Comparison of ENCODE assay signal across 10 mouse cellular contexts in the genomic region with DNA sequence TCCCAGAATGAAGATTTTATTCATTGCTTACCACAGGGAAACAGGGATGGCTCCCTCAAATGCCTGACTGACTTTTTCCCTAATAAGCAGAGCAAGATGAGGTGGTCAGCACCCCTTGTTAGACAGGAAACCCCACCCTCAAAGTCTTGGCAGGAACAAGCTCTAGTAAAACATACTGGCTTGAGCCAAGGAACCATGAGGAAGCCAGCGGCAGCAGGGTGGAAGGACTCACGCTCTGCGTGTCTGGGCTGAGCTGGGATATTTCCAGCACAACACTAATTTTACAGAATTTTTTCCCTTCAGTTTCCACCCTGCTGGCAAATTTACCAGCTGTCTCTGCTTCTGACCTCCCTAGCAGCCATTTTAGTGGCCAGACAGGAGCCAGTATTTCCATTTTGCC. TPM values are rescaled to one million over a fixed set of nuclear protein-coding genes. Genes with fewer than 3 reads are reported as not detected.
DNase-seq lines count a peak whose midpoint lies in the region; ATAC-seq lines count a peak whose summit lies in the region.
"Had no signal": no experiment of that assay in that cellular context is flagged by ENCODE, and none has a peak within 500 bp of the region (broad histone marks: within the 10 kb centered on the region; RNA-seq: fewer than 3 reads in every experiment).

No protein-coding gene starts in this region.

- no peaks in the 10 kb centered on the region for H3K9me3 ChIP-seq in intestine, embryonic 15.5 days
- H3K9me3 ChIP-seq in neural tube, embryonic 15.5 days (replicated peaks) = no peaks in the 10 kb centered on the region
- H3K9me3 ChIP-seq: G1E had no signal

- intact Hi-C loops in gastrocnemius, postnatal 14 days (cut with DNase I; ENCODE audit: low total_unique reads) = no loop called here

- no peak overlapping the region for H3K9ac ChIP-seq in intestine, embryonic 15.5 days
- 0 out of 2 replicates have a peak overlapping the region, but pooled peaks have one; percentile 5 for H3K9ac ChIP-seq in neural tube, embryonic 15.5 days (replicated peaks)

- H3K4me2 ChIP-seq in intestine, embryonic 15.5 days (replicated peaks) = no peak overlapping the region
- no peak overlapping the region for H3K4me2 ChIP-seq in neural tube, embryonic 15.5 days

- ATAC-seq in intestine, embryonic 15.5 days = no peak
- no peak for ATAC-seq in neural tube, embryonic 15.5 days (ENCODE audit: low FRiP score)

- 61% methylated on average over 3 of the region's 3 CpGs for WGBS in intestine, embryonic 15.5 days
- 63% methylated on average over 3 of the region's 3 CpGs for WGBS in neural tube, embryonic 15.5 days

- H3K4me3 ChIP-seq in intestine, embryonic 15.5 days (replicated peaks) = no peak overlapping the region
- H3K4me3 ChIP-seq in neural tube, embryonic 15.5 days (replicated peaks) = no peak overlapping the region
- H3K4me3 ChIP-seq: myocyte had no signal

- peak; percentile 62 for DNase-seq in kidney, postnatal 10 days
- no peak for DNase-seq in kidney, adult 8-10 months
- peak; percentile 56 for DNase-seq in gastrocnemius, postnatal 14 days
- no peak for DNase-seq in c-Kit-positive CD71-positive TER-119-positive erythroid progenitor cells, embryonic 14.5 days (ENCODE audit: low spot score)
- DNase-seq in layer of hippocampus, postnatal 14 days (ENCODE audit: low spot score in 2 of 2) = no peak
- DNase-seq in urinary bladder, adult 2 months (ENCODE audit: low spot score) = no peak

- peaks cover 25% of the 10 kb centered on the region for H3K36me3 ChIP-seq in intestine, embryonic 15.5 days
- peaks cover 33% of the 10 kb centered on the region for H3K36me3 ChIP-seq in neural tube, embryonic 15.5 days

- H3K4me1 ChIP-seq in intestine, embryonic 15.5 days (replicated peaks) = peaks cover 50% of the 10 kb centered on the region
- H3K4me1 ChIP-seq in neural tube, embryonic 15.5 days = peaks cover 86% of the 10 kb centered on the region

- peak overlapping the region; percentile 38; the same call in 1 of the 2 replicates for H3K27ac ChIP-seq in intestine, embryonic 15.5 days
- peak overlapping the region; percentile 84 for H3K27ac ChIP-seq in neural tube, embryonic 15.5 days (replicated peaks)

- H3K27me3 ChIP-seq in intestine, embryonic 15.5 days (replicated peaks) = no peaks in the 10 kb centered on the region
- no peaks in the 10 kb centered on the region for H3K27me3 ChIP-seq in neural tube, embryonic 15.5 days (replicated peaks)

RNA-seq across cellular contexts. Expression of a gene that starts 7.4 kb away (rescaled TPM):
- 10 to 100 TPM; 22.7 to 27.3 TPM for total RNA-seq in gastrocnemius, postnatal 14 days (2021)
- polyA plus RNA-seq in intestine, embryonic 15.5 days (2015; fragmentation: Nextera tagmentation; extraction: Ambion mirVana) = 14.5 and 15.8 TPM in 2 replicates
- 43.0 and 46.0 TPM in 2 replicates for polyA plus RNA-seq in neural tube, embryonic 15.5 days (2015; fragmentation: Nextera tagmentation; extraction: Ambion mirVana)
- total RNA-seq in layer of hippocampus, postnatal 14 days (2021) = 100 to 1,000 TPM in 1 of 2 experiments, 10 to 100 TPM in 1; 89.0 to 110 TPM
- polyA plus RNA-seq in urinary bladder, adult 2 months (2012; rRNA removed) = 36.2 and 36.7 TPM in 2 replicates

RNA-seq across cellular contexts. Expression of a gene that starts 25.4 kb away (rescaled TPM):
- 10 to 100 TPM; 13.6 to 24.3 TPM for total RNA-seq in gastrocnemius, postnatal 14 days (2021)
- 19.4 and 21.3 TPM in 2 replicates for polyA plus RNA-seq in intestine, embryonic 15.5 days (2015; fragmentation: Nextera tagmentation; extraction: Ambion mirVana)
- 134 and 169 TPM in 2 replicates for polyA plus RNA-seq in neural tube, embryonic 15.5 days (2015; fragmentation: Nextera tagmentation; extraction: Ambion mirVana)
- 100 to 1,000 TPM; 386 to 394 TPM for total RNA-seq in layer of hippocampus, postnatal 14 days (2021)
- polyA plus RNA-seq in urinary bladder, adult 2 months (2012; rRNA removed) = 15.8 and 22.8 TPM in 2 replicates

RNA-seq across cellular contexts. Expression of a gene that starts 33.9 kb away (rescaled TPM):
- 1 to 10 TPM; 4.4 to 6.4 TPM for total RNA-seq in gastrocnemius, postnatal 14 days (2021)
- 37.3 and 44.5 TPM in 2 replicates for polyA plus RNA-seq in intestine, embryonic 15.5 days (2015; fragmentation: Nextera tagmentation; extraction: Ambion mirVana)
- 16.6 and 22.1 TPM in 2 replicates for polyA plus RNA-seq in neural tube, embryonic 15.5 days (2015; fragmentation: Nextera tagmentation; extraction: Ambion mirVana)
- 10 to 100 TPM; 16.7 to 18.8 TPM for total RNA-seq in layer of hippocampus, postnatal 14 days (2021)
- 15.8 and 16.8 TPM in 2 replicates for polyA plus RNA-seq in urinary bladder, adult 2 months (2012; rRNA removed)

RNA-seq across cellular contexts. Expression of a gene that starts 44.1 kb away (rescaled TPM):
- under 1 TPM; 0.66 to 0.86 TPM for total RNA-seq in gastrocnemius, postnatal 14 days (2021)
- polyA plus RNA-seq in intestine, embryonic 15.5 days (2015; fragmentation: Nextera tagmentation; extraction: Ambion mirVana) = 2.9 and 3.0 TPM in 2 replicates
- 7.1 and 8.0 TPM in 2 replicates for polyA plus RNA-seq in neural tube, embryonic 15.5 days (2015; fragmentation: Nextera tagmentation; extraction: Ambion mirVana)
- total RNA-seq in layer of hippocampus, postnatal 14 days (2021) = 1 to 10 TPM; 4.5 to 5.4 TPM
- polyA plus RNA-seq in urinary bladder, adult 2 months (2012; rRNA removed) = 2.3 and 3.4 TPM in 2 replicates

RNA-seq across cellular contexts. Expression of a gene that starts 51.8 kb away (rescaled TPM):
- under 1 TPM in 1 of 2 experiments, not detected in 1; 0.41 TPM for total RNA-seq in gastrocnemius, postnatal 14 days (2021)
- polyA plus RNA-seq in intestine, embryonic 15.5 days (2015; fragmentation: Nextera tagmentation; extraction: Ambion mirVana) = 10.0 and 11.8 TPM in 2 replicates
- polyA plus RNA-seq in neural tube, embryonic 15.5 days (2015; fragmentation: Nextera tagmentation; extraction: Ambion mirVana) = 0.95 and 2.5 TPM in 2 replicates
- 1 to 10 TPM in 1 of 2 experiments, not detected in 1; 1.7 TPM for total RNA-seq in layer of hippocampus, postnatal 14 days (2021)
- polyA plus RNA-seq in urinary bladder, adult 2 months (2012; rRNA removed) = 10.6 and 13.2 TPM in 2 replicates
- polyA plus RNA-seq: G1E had no signal

Comparison
In these comparisons a context has a peak if more than half of its experiments do, and no peak if none do; other contexts are left out.
1. DNase-seq: peak in kidney, postnatal 10 days (single experiment) and gastrocnemius, postnatal 14 days (single experiment); none in kidney, adult 8-10 months (0 of 2), c-Kit-positive CD71-positive TER-119-positive erythroid progenitor cells, embryonic 14.5 days (single experiment), layer of hippocampus, postnatal 14 days (0 of 2) and urinary bladder, adult 2 months (single experiment).